Mouse (Mus musculus) limb, embryonic 13.5 days (tissue): ENCODE data around the gene Nvl. TPM values are rescaled to one million over a fixed set of nuclear protein-coding genes. Genes with fewer than 3 reads are reported as not detected.

Source experiments
- ATAC-seq: fragments of 200-750 bp; cut with Nextera tagmentation; 2 replicates; pipeline ENCODE4 v1.8.0; 2017; ENCODE audit warnings: low read depth, moderate number of reproducible peaks, moderate TSS enrichment; ENCODE audit not compliant: low FRiP score
- H3K27ac ChIP-seq: fragments of 300-500 bp; sonication (generic); 2 replicates; pipeline ENCODE4 v1.5.1; 2015; ENCODE audit warnings: inconsistent platforms, mild to moderate bottlenecking, moderate library complexity
- H3K27me3 ChIP-seq: fragments of 300-500 bp; sonication (generic); 2 replicates; pipeline ENCODE4 v1.6.1; 2015; ENCODE audit warnings: mild to moderate bottlenecking, inconsistent platforms
- H3K36me3 ChIP-seq: fragments of 300-500 bp; sonication (generic); 2 replicates; pipeline ENCODE4 v1.6.1; 2015; ENCODE audit warnings: inconsistent platforms, mild to moderate bottlenecking, moderate library complexity
- H3K4me1 ChIP-seq: fragments of 300-500 bp; sonication (generic); 2 replicates; pipeline ENCODE4 v1.6.1; 2015; ENCODE audit warnings: inconsistent platforms
- H3K4me2 ChIP-seq: fragments of 300-500 bp; sonication (generic); replicated peaks from 2 replicates; pipeline ENCODE4 v1.6.1; 2015; ENCODE audit warnings: inconsistent platforms, mild to moderate bottlenecking, moderate library complexity
- H3K4me3 ChIP-seq: fragments of 300-500 bp; sonication (generic); 2 replicates; pipeline ENCODE4 v1.5.1; 2015; ENCODE audit warnings: moderate library complexity, mild to moderate bottlenecking, inconsistent platforms
- H3K9ac ChIP-seq: fragments of 300-500 bp; sonication (generic); 2 replicates; pipeline ENCODE4 v1.6.1; 2015; ENCODE audit warnings: mild to moderate bottlenecking, inconsistent platforms
- H3K9me3 ChIP-seq: fragments of 300-500 bp; sonication (generic); 2 replicates; pipeline ENCODE4 v1.6.1; 2016; ENCODE audit warnings: inconsistent platforms
- WGBS: fragments of 180-500 bp; shearing (Covaris S2); methylation state at CpG from one replicate; pipeline ENCODE4 v1.1.7; 2015; 5-methylcytosine and 5-hydroxymethylcytosine counted together
- polyA plus RNA-seq: library from polyadenylated mRNA; unstranded; fragments of >200 nt; fragmentation: Nextera tagmentation; extraction: Ambion mirVana; gene quantifications from 2 replicates; pipeline ENCODE4 v1.2.1, GENCODE M21; 2015

Nvl gene
- 49.0 and 52.5 TPM in 2 replicates for polyA plus RNA-seq

DNA sequence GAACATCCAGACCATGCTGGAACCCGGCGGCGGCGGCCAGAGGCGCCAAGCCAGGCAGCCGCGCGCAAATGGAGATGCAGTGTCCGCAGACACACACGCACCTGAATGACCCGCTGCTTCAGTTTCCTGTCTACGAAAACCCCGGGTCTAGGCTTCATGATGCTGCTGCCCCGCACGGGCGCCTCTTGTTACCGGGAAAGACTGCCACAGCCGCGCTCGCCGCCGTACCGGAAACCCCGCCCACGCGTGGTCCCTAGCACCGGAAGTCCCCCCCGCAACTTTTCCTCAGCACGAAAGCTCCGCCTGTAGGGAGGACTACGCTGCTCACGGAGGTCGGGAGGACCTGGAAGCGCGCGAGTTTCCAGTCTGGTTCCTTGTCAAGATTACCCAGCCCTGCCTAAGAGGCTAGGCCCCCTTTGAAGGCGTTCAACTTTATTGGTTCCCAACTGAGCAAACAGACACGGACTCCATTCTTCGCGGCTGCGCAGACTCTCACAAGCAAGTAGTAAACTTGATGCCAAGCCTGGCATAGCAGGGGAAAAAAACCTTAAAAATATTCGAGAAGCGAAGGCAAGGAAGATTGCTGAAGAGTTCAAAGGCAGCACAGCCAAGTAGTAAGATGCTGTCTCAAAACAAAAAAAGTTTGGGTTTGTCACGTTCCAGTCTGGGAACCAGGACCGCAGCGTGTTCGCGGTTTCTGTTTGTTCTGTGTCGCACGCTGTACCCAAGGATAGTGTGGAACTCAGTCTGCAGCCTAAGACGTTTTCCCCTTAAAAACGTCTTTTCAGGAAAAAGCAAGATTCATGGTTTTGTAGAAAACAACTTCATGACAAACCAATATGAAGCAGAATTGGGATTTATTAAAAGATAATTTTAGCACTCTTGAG is at the start of gene Nvl, which contains the start of gene Cnih4:
Gene Nvl (minus strand): TSS at position 255 of the 887 bp plus-strand sequence.
Gene Cnih4 (plus strand): TSS at position 744 of the 887 bp plus-strand sequence.
- ATAC-seq, result peak; percentile 99
- peak within 1 kb of the TSS; percentile 64 for H3K4me3 ChIP-seq
- H3K27me3 ChIP-seq, result no peaks in the 10 kb centered on the region
- peak within 1 kb of the TSS; percentile 75 for H3K4me2 ChIP-seq
- H3K9me3 ChIP-seq, result no peaks in the 10 kb centered on the region
- H3K27ac ChIP-seq, result peak within 1 kb of the TSS; percentile 90
- WGBS, result under 1% methylated on average over 52 of the region's 52 CpGs
- H3K4me1 ChIP-seq, result peaks cover 23% of the 10 kb centered on the region
- peak within 1 kb of the TSS; percentile 70 for H3K9ac ChIP-seq
- H3K36me3 ChIP-seq, result peaks cover 24% of the 10 kb centered on the region

DNA sequence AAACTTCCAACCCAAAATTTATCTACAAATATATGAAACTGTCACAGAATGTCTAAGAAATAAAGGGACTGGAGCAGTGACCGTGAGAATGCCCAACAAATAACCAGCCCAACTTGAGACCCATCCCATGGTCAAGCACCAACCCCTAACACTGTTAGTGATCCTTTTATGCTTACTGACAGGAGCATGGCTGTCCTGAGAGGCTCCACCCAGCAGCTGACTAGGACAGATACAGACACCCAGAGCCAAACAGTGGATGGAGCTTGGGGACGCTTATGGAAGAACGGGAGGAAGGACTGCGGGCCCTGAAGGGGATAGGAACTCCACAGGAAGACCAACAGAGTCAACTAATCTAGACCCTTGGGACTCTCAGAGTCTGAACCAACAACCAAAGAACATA is 44.9 kb upstream of the Nvl start:
- no peaks in the 10 kb centered on the region for H3K9me3 ChIP-seq
- 91% methylated on average over 4 of the region's 4 CpGs for WGBS
- peaks cover 87% of the 10 kb centered on the region for H3K36me3 ChIP-seq

DNA sequence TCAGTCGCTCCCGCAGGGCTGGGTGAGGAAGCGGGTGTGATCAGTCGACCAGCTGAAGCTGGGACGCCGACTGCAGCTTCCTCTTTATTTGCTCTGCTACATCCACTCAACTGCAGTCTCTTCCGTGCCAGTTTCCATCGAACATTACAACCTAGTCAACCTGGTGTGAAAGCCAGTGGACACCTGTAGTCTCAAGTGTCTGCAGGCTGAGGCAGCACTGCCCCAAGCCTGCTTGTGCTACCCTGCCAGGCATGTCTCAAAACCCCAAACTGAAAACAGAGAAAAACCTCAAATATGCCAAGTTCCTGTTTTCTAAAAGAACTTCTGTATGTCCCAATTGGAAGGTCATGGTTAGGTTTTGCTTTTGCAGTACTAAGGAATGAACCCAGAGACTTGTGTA is 26.2 kb upstream of the Nvl start:
- H3K27me3 ChIP-seq, result no peaks in the 10 kb centered on the region
- no peak overlapping the region for H3K4me3 ChIP-seq
- ATAC-seq, result no peak
- no peak overlapping the region for H3K4me2 ChIP-seq
- H3K9ac ChIP-seq, result no peak overlapping the region
- H3K4me1 ChIP-seq, result no peaks in the 10 kb centered on the region
- no peaks in the 10 kb centered on the region for H3K9me3 ChIP-seq
- H3K27ac ChIP-seq, result no peak overlapping the region
- WGBS, result 82% methylated on average over 8 of the region's 8 CpGs
- peaks cover 65% of the 10 kb centered on the region for H3K36me3 ChIP-seq

More for the DNA sequence above, 44.9 kb upstream of the Nvl start:
- Histone ChIP-seq H3K27ac (no peak overlapping the region), H3K4me1 (no peaks in the 10 kb centered on the region), H3K4me2 (no peak overlapping the region), H3K9ac (no peak overlapping the region), H3K27me3 (no peaks in the 10 kb centered on the region), H3K4me3 (no peak overlapping the region)
- no peak for ATAC-seq

DNA sequence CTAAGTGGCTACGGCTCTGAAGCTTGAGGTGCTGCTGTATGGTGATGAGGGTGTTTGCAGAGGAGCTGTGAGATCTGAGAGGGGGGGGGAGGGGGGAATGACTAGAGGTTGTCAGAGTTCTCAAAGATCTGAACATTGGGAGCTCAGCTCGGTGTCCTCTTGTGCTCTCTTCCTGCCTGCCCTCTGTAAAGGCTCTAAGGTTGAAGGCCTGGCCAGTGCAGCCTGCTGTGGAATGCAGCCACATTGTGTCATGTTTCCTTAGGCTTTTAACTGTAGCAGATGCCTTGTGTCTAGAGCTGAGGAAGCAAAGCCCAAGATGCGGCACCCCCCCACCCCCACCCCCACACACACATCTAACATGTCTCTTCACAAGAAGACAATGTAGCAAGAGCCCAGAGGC is 24.4 kb upstream of the Nvl start:
- no peaks in the 10 kb centered on the region for H3K9me3 ChIP-seq
- no peak overlapping the region for H3K9ac ChIP-seq
- H3K4me3 ChIP-seq, result no peak overlapping the region
- 82% methylated on average over 3 of the region's 3 CpGs for WGBS
- H3K4me1 ChIP-seq, result no peaks in the 10 kb centered on the region
- peaks cover 73% of the 10 kb centered on the region for H3K36me3 ChIP-seq
- ATAC-seq, result no peak
- H3K27ac ChIP-seq, result no peak overlapping the region
- H3K27me3 ChIP-seq, result no peaks in the 10 kb centered on the region
- no peak overlapping the region for H3K4me2 ChIP-seq

DNA sequence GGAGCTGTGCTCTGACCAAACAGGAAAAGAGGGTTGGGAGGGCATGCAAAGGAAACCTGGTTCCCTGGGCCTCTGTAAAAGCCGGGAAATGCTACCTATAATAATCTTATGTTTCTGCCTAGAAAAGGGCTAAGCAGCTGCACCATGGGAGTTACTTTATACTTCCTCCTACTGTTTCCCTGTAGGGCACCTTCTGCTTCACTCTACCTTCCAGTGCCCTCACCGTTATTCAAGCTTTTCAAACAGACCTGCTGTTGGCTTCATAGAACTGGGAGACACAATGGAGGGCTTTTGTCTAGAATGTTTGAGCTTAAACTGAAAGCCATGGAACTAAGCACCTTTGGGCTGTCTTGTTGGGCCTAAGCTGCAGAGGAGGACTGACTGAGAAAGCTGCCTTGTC is 23.8 kb upstream of the Nvl start:
- no peaks in the 10 kb centered on the region for H3K4me1 ChIP-seq
- 74% methylated on average over 2 of the region's 2 CpGs for WGBS
- ATAC-seq, result no peak
- no peaks in the 10 kb centered on the region for H3K27me3 ChIP-seq
- H3K27ac ChIP-seq, result no peak overlapping the region
- H3K9me3 ChIP-seq, result no peaks in the 10 kb centered on the region
- H3K4me2 ChIP-seq, result no peak overlapping the region
- peaks cover 76% of the 10 kb centered on the region for H3K36me3 ChIP-seq
- no peak overlapping the region for H3K9ac ChIP-seq
- no peak overlapping the region for H3K4me3 ChIP-seq

DNA sequence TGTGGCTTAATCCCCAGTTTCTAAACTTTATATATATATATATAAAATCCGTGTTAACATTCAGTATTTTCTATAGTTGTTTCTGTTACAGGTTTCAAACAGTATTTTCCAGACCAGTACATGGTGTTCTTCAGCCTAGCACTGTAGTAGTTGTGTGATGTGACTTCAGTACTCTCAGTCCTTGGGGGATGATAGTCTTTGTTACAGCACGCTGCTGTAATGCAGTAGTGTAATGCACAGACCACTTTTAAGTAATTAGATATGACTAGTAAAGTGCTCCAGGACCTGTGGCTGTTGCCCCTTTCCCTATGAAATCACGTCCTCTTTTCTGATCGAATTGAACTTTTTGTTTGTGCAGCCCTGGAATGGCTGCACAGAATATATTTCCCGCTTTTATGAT is 7.5 kb upstream of the Nvl start:
- no peak for ATAC-seq
- Histone ChIP-seq H3K27me3 (no peaks in the 10 kb centered on the region), H3K4me1 (peaks cover 17% of the 10 kb centered on the region), H3K9me3 (no peaks in the 10 kb centered on the region), H3K4me2 (peak overlapping the region; percentile 80), H3K27ac (peak overlapping the region; percentile 81; the same call in 1 of the 2 replicates), H3K36me3 (peaks cover 25% of the 10 kb centered on the region), H3K9ac (peak overlapping the region; percentile 95), H3K4me3 (peak overlapping the region; percentile 91)
- 35% methylated on average over 5 of the region's 5 CpGs for WGBS

DNA sequence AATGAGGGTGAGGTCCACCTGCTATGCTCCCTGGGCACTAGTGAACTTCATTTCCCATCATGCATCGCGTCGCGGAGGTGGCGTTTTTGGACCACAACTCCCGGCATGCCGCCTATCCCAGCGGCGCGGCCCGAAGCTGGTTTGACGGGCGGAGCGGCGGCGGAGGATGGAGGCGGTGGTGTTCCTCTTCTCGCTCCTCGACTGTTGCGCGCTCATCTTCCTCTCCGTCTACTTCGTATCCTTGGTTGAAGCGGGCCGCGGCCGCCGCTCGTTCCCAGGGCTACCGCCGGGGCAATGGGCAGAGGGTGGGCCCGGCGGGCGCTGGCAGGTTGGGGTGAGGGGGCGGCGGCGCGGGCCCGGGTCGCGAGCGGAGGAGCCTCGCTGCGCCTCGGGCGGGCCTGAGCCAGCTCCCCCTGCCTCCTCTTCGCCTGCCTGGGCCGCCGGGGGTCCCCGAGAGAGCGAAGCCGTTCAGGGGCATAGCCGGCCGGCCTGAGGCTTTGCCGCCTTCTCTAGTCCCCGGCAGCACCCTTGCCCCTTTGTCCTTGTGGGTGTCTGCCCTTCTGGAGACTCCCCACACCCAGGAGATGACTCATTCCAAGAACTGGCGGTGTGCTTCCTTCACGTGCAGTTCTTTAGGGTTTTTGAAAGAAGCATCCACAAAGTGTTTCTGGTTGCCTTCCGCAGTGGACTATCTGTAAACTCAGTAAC is 7.0 kb upstream of the Nvl start:
- Histone ChIP-seq H3K4me1 (peaks cover 18% of the 10 kb centered on the region), H3K9me3 (no peaks in the 10 kb centered on the region), H3K36me3 (peaks cover 23% of the 10 kb centered on the region), H3K27ac (peak overlapping the region; percentile 81), H3K4me3 (peak overlapping the region; percentile 91), H3K9ac (peak overlapping the region; percentile 95), H3K4me2 (peak overlapping the region; percentile 80), H3K27me3 (no peaks in the 10 kb centered on the region)
- under 1% methylated on average over 47 of the region's 59 CpGs for WGBS
- peak; percentile 91 for ATAC-seq

DNA sequence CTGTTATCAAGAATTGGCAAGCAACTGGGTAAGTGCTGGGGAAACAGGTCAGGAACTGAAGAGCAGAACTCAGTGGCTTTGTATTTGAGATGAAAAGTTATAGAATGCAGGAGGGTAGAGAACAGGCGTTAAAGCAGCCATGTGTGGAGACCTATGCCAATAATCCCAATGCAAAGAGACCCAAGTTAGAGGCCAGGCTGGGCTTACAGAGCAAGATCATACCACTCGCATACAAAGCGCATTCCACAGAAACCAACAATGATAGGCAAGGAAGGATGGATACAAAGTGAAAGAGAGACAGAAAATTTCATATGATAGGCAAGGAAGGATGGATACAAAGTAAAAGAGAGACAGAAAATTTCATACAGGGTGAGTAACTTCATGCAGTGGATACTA is 6.4 kb upstream of the Nvl start:
- H3K4me1 ChIP-seq, result peaks cover 23% of the 10 kb centered on the region
- no peak overlapping the region for H3K27ac ChIP-seq
- no peaks in the 10 kb centered on the region for H3K9me3 ChIP-seq
- H3K27me3 ChIP-seq, result no peaks in the 10 kb centered on the region
- no peak overlapping the region for H3K9ac ChIP-seq
- H3K36me3 ChIP-seq, result peaks cover 17% of the 10 kb centered on the region
- WGBS, result 71% methylated on average over 3 of the region's 3 CpGs
- peak overlapping the region; percentile 91 for H3K4me3 ChIP-seq
- ATAC-seq, result no peak
- 0 out of 2 replicates have a peak overlapping the region, but pooled peaks have one; percentile 80 for H3K4me2 ChIP-seq

DNA sequence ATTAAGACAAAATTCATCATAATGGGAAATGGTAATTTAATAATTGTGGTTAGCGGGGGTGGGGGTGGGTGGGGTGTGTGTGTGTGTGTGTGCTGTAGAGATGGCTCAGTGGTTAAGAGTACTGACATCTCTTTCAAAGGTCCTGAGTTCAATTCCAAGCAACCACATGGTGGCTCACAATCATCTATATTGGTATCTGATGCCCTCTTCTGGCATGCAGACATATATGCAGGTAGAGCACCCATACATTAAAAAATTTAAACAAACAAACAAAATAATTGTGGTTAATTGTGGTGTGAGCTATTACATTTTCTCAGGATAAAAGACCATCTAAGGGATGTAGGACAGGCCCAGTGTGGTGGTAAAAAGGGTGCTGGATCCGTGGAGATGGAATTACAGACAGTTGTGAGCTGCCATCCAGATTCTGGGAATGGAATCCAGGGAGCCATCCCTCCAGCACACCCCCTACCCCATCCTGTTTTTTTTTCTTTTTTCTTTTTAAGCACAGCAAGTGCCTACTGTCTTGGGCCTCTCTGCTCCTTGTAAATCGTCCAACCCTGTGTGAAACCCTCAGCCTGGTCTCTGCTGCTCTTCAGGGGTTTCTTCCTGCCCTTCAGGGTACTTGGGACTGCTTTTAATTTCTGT is 5.5 kb upstream of the Nvl start:
- Histone ChIP-seq H3K36me3 (peaks cover 8% of the 10 kb centered on the region; the same call in 1 of the 2 replicates), H3K27me3 (no peaks in the 10 kb centered on the region), H3K27ac (no peak overlapping the region), H3K4me2 (no peak overlapping the region), H3K9ac (no peak overlapping the region), H3K4me1 (peaks cover 30% of the 10 kb centered on the region), H3K4me3 (no peak overlapping the region), H3K9me3 (no peaks in the 10 kb centered on the region)
- 66% methylated on average over 3 of the region's 3 CpGs for WGBS
- no peak for ATAC-seq

DNA sequence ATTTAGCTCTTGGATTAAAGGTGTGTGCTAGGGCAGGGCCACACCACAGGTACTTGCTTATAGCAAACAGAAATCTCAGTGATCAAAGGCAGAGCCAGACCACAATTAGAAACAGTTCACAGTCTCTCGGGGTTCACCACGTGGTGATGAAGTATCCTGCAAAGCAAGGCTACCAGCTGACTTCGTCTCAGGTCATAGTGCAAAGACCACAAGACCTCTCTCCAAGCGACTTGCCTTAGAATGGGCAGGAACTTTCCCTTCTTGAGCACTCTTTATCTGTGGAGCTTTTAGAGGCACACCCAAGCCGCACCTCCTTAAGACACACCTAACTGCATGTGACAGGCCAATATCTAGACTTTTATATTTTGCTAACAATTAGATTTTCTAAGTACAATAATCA is 4.5 kb upstream of the Nvl start:
- Histone ChIP-seq H3K9me3 (no peaks in the 10 kb centered on the region), H3K36me3 (no peaks in the 10 kb centered on the region), H3K27me3 (no peaks in the 10 kb centered on the region), H3K9ac (no peak overlapping the region), H3K27ac (no peak overlapping the region), H3K4me1 (peaks cover 30% of the 10 kb centered on the region), H3K4me2 (no peak overlapping the region), H3K4me3 (no peak overlapping the region)
- no peak for ATAC-seq
- 62% methylated on average over 5 of the region's 5 CpGs for WGBS

DNA sequence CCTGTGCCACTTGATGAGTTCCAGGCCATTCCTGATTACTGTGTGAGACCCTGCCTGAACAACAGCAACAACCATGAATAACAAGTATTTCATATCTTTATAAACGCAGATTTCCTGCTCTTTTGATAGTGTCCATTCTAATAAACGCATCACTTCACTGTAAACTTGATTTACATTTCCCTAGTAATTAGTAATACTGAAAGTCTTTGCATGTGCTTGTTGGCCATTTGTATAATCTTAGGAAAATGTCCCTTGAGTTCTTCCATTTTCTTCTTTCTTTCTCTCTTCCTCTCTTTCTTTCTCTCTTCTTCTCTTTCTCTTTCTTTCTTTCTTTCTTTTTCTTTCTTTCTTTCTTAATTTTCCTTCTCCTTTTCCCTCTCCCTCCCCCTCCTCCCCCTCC is 2.2 kb upstream of the Nvl start:
- H3K27me3 ChIP-seq, result no peaks in the 10 kb centered on the region
- 91% methylated on average over 2 of the region's 2 CpGs for WGBS
- H3K4me3 ChIP-seq, result no peak overlapping the region
- H3K9me3 ChIP-seq, result no peaks in the 10 kb centered on the region
- H3K9ac ChIP-seq, result no peak overlapping the region
- H3K4me1 ChIP-seq, result peaks cover 23% of the 10 kb centered on the region
- no peak overlapping the region for H3K4me2 ChIP-seq
- no peak overlapping the region for H3K27ac ChIP-seq
- no peak for ATAC-seq
- peaks cover 6% of the 10 kb centered on the region for H3K36me3 ChIP-seq

DNA sequence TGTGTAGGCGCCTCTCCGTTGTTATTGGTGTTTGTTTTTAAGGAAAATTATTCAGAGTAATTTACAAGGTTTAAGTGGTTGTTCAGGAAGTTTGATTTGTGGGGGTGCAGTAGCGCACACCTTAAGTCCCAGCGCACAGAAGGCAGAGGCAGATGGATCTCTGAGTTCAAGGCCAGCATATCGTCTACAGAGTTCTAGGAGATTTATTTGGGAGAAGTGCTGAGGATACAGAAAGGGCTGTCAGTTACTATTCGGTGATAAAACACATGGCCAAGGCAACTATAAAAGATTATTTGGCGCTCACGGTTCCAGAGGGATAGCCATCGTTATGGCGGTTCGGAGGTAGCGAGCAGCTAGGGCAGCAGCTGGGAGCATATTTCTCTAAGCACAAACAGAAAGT is 962 bp upstream of the Nvl start:
- peaks cover 23% of the 10 kb centered on the region for H3K4me1 ChIP-seq
- ATAC-seq, result no peak
- peak overlapping the region; percentile 70 for H3K9ac ChIP-seq
- H3K4me3 ChIP-seq, result peak overlapping the region; percentile 64
- no peaks in the 10 kb centered on the region for H3K9me3 ChIP-seq
- no peaks in the 10 kb centered on the region for H3K27me3 ChIP-seq
- H3K27ac ChIP-seq, result peak overlapping the region; percentile 90
- H3K36me3 ChIP-seq, result peaks cover 18% of the 10 kb centered on the region
- peak overlapping the region; percentile 75 for H3K4me2 ChIP-seq
- 4% methylated on average over 12 of the region's 12 CpGs for WGBS
